Comparison of ENCODE assay signal across 16 mouse cellular contexts in the genomic region with DNA sequence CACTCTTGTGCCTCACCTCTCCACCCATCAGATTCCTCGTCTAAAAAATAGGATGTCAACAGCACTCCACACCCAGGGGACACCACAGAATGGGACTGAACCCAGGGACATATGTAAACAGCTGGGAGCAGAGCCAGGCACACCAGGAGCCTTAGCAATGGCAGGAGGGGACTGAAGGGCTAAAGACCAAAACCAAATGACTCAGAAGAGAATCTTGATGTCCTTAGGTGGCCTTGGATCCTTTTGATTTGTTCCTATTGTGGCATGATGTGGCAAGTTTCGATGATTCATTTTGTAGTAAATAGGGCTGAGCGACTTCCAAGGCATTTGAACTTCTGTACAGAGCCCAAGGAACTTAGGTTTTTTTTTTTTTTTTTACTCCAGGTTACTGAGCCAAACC.
A peak's percentile ranks its signal among the peaks of the same experiment; 100 is the strongest.
DNase-seq lines count a peak whose midpoint lies in the region.
"Had no signal": no experiment of that assay in that cellular context is flagged by ENCODE, and none has a peak within 500 bp of the region (broad histone marks: within the 10 kb centered on the region; RNA-seq: fewer than 3 reads in every experiment).

No protein-coding gene starts in this region.

- intact Hi-C loops in heart, postnatal 25 days (cut with DNase I): no loop called here

- DNase-seq in adrenal gland, adult (ENCODE audit: inconsistent age in 2 of 2, low spot score in 1 of 2): peak; percentile 82 to 88
- no peak for DNase-seq in adrenal gland, adult 18-20 months (ENCODE audit: low spot score in 2 of 2)
- DNase-seq in heart, adult 11 months: peak; percentile 56
- no peak for DNase-seq in heart, postnatal 25 days (ENCODE audit: low spot score)
- peak; percentile 45 for DNase-seq in adipocyte (ENCODE audit: low spot score)
- peak; percentile 46 for DNase-seq in brain, adult 2 months (ENCODE audit: low read depth, low spot score)
- DNase-seq in embryo, embryonic 10 days (ENCODE audit: low spot score): no peak
- no peak for DNase-seq in urinary bladder, adult 2 months (ENCODE audit: low spot score)
- DNase-seq: embryo, embryonic 11 days; heart, adult 2 months; heart, postnatal 4 days; kidney, adult 9 months; kidney, postnatal 25 days; liver, postnatal 0 days; lung, postnatal 14 days; thymus, postnatal 14 days had no signal

Comparison
In these comparisons a context has a peak if more than half of its experiments do, and no peak if none do; other contexts are left out.
1. DNase-seq: peak in adrenal gland, adult (2 of 2), heart, adult 11 months (single experiment), adipocyte (single experiment) and brain, adult 2 months (single experiment); none in adrenal gland, adult 18-20 months (0 of 2), heart, postnatal 25 days (single experiment), embryo, embryonic 10 days (single experiment) and urinary bladder, adult 2 months (single experiment).